Mouse (Mus musculus) CH12F3 (cell line): ENCODE measurements around the gene Xpnpep2.

Experiments used
- in situ Hi-C: fragments of 300-500 bp; cut with MboI; formaldehyde crosslinking; loops from 2 replicates; pipeline ENCODE4 v1.14.3; 2020; ENCODE audit warnings: low sequenced_read_pairs

Xpnpep2 gene

GRCm38 (mm10) chrX:48108394-48109315, at the start of gene Xpnpep2:
Gene Xpnpep2 (plus strand): TSS chrX:48108725.
- in situ Hi-C loops, result no loop called here

DNA sequence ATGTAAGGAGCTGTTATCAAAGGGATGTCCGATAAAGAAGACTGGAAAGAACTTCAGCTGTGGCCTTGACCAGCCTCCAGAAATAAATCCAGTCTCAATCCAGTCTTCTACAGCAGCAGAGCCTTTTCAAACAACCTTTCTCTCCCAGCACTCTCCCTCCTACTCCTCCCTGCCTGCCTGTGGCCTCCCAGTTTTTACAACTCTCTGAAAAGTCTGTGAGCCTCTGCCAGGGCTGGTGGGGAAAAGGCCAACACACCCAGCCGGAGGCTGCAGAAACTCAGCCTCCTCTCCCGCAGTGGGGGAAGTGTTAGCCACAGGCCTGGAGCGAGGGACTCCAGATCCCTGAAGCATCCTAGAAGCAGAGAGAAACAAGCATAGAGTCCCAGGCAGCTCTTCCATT, 46.0 kb upstream of the Xpnpep2 start:
- in situ Hi-C loops, result no loop called here

- in situ Hi-C loops, result no loop called here
Measured at GRCm38 (mm10) chrX:48064166-48064853, 44.2 kb upstream of the Xpnpep2 start.

DNA sequence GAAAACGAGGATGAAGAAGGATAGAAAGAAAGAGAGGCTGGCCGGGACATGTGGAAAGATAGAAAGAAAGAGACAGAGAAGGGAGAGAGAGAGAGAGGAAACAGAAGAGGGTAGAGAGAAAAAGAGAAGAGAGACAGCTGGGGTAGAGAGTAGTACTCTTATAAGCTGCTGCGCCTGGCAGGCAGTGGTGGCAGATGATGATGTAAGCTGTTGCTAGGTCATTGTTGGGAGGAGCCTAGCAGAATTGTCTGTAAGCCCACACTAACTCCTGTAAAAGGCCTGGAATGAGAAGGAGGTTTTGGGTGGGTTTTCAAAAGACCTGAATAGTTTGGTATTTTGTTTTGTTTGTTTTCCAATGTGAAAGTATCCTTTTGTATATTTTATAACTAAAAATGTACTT, 41.6 kb upstream of the Xpnpep2 start:
- in situ Hi-C loops, result no loop called here

DNA sequence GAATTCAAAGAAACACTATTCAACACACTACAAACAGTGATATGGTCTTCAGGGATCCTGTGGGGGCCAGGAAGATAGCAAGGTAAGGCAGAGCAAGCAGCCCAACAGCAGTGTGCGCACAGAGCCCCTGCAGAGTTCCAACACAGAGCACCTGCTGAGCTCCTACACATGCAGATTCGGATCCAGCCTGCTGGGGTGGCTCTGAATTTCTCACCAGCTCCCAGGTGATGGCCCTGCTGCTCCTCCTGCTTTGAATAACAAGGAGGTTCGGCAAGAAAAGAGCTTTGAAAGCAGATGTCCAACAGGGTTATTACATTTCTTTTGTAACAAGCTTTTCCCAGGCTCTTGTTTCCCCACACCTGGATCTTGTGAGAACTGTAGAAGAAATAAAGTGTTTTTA, 36.6 kb upstream of the Xpnpep2 start:
- in situ Hi-C loops, result no loop called here

GRCm38 (mm10) chrX:48072401-48072800, 36.1 kb upstream of the Xpnpep2 start:
- in situ Hi-C loops, result no loop called here

- in situ Hi-C loops, result no loop called here
Measured at GRCm38 (mm10) chrX:48074691-48075090, 33.8 kb upstream of the Xpnpep2 start.

GRCm38 (mm10) chrX:48076806-48077425, 31.6 kb upstream of the Xpnpep2 start:
- in situ Hi-C loops, result no loop called here

DNA sequence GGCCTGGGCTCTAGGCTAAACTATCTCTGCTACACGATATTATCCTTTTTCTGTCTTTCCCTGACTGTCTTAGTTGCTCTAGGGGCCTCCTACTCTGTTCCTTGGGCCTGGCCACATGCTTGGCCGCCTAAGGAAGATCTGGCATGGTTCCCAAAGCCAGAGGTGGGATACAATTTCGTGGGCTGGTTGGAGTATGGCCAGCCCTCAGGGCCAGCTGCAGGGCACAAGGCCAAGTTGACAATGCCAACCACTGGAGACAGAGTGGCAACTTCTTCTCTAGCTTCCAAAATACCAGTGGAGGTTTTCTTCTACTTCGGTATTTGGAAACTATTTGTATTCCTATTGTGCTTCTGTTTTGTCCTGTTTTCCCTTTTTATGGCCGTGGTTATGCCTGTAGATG, 26.2 kb upstream of the Xpnpep2 start:
- in situ Hi-C loops, result no loop called here

GRCm38 (mm10) chrX:48092129-48092528, 16.4 kb upstream of the Xpnpep2 start:
- in situ Hi-C loops, result no loop called here

GRCm38 (mm10) chrX:48093555-48093954, 15.0 kb upstream of the Xpnpep2 start:
- in situ Hi-C loops, result no loop called here

DNA sequence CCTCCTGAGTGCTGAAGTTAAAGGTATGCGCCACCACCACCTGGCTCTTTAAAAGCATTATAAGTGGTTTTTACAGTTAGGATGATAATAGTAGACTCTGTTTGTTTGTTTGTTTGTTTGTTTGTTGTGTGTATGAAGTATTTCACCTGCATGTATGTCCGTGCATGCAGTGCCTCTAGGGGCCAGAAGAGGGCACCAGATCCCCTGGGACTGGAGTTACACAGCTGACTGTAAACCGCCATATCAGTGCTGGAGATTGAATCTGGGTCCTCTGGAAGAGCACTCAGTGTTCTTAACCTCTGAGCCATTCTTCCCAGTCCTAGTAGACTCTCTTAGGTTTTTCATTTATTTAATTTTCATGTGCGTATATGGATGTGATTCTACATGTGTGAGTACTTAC, 13.9 kb upstream of the Xpnpep2 start:
- in situ Hi-C loops, result no loop called here

DNA sequence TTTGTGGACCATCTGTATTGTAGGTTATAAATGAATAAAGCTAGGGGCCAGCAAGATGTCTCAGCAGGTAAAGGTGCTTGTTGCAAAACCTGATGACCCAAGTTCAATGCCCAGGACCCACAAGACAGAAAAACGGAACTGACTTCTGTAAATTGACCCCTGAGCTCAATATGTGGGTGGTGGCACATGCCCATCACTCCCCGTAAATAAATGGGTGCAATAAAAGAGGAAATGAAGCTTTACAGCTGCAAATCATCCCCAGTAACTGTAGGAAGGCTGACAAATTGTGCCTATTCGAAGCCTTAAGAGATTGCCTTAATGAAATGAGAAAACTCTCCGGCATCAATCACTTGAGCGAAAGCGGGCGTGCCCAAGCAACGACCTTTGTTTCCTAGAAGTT, 11.9 kb upstream of the Xpnpep2 start:
- in situ Hi-C loops, result no loop called here

- in situ Hi-C loops, result no loop called here
Measured at GRCm38 (mm10) chrX:48098470-48099129, 9.9 kb upstream of the Xpnpep2 start.

- in situ Hi-C loops, result no loop called here
Measured at GRCm38 (mm10) chrX:48099871-48100270, 8.7 kb upstream of the Xpnpep2 start.

DNA sequence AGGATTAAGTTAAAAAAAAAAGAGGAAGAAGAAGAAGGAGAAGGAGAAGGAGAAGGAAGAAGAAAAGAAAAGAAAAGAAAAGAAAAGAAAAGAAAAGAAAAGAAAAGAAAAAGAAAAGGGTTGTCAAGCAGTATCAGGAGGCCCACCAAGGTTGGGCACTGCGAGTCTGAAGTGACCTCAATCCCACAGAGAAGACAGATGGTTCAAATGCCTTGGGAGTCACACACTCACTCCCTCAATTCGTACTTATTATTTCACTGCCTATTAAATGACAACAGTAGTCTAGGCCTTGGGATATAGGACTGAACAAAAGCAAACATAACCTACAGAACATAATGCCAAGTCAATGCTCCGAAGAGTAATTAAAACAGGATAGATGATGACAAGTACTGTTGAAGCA, 5.3 kb upstream of the Xpnpep2 start:
- in situ Hi-C loops, result no loop called here

- in situ Hi-C loops, result no loop called here
Measured at GRCm38 (mm10) chrX:48104736-48105441, 3.6 kb upstream of the Xpnpep2 start.

DNA sequence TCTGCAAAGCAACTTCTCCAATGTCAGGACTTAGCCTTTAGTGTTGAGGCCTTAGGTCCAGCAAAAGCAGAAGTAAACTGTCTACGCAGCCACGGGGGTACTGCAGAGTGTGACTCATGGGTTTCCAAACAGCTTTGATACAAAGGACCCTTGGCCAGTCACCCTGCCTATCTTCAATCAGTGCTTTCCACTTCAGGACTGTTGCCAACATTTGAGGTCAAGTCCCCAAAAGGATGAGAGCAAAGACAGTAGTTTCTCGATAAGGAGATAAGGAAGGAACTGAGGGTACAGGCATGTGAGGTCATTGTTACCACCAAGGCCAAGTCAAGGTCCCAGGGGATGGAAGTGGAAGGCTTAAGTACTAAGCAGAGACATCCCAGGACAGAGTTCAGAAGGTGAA, 2.3 kb upstream of the Xpnpep2 start:
- in situ Hi-C loops, result no loop called here

GRCm38 (mm10) chrX:48109316-48109655, 761 bp downstream of the Xpnpep2 start:
- in situ Hi-C loops, result no loop called here

- in situ Hi-C loops, result no loop called here
Measured at GRCm38 (mm10) chrX:48119294-48119693, 10.8 kb downstream of the Xpnpep2 start.
